Mouse (Mus musculus) megakaryocyte, embryonic 14.5 days (primary cell): ENCODE measurements around the gene Gm4922.

Experiments
- FLI1 ChIP-seq: IDR thresholded peaks from 2 replicates; pipeline ENCODE4 v1.6.1; 2012; ENCODE audit warnings: low read length, inconsistent platforms, mixed read lengths
- GATA1 ChIP-seq: IDR thresholded peaks from 3 replicates; pipeline ENCODE4 v1.6.1; 2012; ENCODE audit warnings: mixed read lengths, low read length, inconsistent platforms, borderline replicate concordance

DNA sequence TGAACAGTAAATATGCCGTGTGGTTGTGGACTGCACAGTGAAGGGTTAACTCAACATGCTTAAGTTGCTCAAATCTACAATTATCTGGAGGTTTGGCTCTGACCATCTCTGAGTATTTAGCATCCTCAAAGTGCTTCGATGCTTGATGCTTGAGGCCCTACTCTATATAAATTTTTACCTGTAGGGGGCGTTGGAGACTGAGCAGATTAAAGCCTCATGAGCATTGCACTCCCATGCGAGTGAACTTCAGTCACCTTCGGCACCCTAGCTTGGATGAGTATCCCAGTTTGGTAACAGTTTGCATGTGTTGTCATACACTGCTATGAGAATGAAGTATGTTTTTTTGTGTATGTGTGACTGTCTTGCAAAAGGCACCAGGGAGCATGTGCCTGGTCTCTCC lies 16.7 kb downstream of the Gm4922 start:
- no peak for TF ChIP-seq GATA1
- TF ChIP-seq FLI1, result no peak
